Mouse (Mus musculus): Measurements from ENCODE around the gene Tinagl1.

- TF ChIP-seq CTCF (IDR thresholded peaks at IDR 0.05; ENCODE audit: borderline replicate concordance, extremely low read depth, insufficient read depth, insufficient read length) = no peak
- no peak for TF ChIP-seq POLR2A (IDR thresholded peaks at IDR 0.05; ENCODE audit: borderline replicate concordance, extremely low read depth, insufficient read depth, insufficient read length, poor library complexity, severe bottlenecking)
These were observed 43.3 kb downstream of the Tinagl1 start for GRCm38 (mm10) chr4:130131448-130132105.
